15 mouse cellular contexts compared by ENCODE assay signal in genomic region chr6:113843248-113843647, GRCm38 (mm10).
DNase-seq lines count a peak whose midpoint lies in the region; ATAC-seq and TF ChIP-seq lines count a peak whose summit lies in the region.
"Had no signal": no experiment of that assay in that cellular context is flagged by ENCODE, and none has a peak within 500 bp of the region (broad histone marks: within the 10 kb centered on the region; RNA-seq: fewer than 3 reads in every experiment).

No protein-coding gene starts in this region.

- H3K9me3 ChIP-seq in hindbrain, embryonic 12.5 days (replicated peaks): no peaks in the 10 kb centered on the region
- no peaks in the 10 kb centered on the region for H3K9me3 ChIP-seq in hindbrain, embryonic 16.5 days (ENCODE audit: control insufficient read depth, low read length)
- H3K9me3 ChIP-seq in embryonic facial prominence, embryonic 11.5 days (replicated peaks; ENCODE audit: control insufficient read depth, low read length): no peaks in the 10 kb centered on the region
- H3K9me3 ChIP-seq in stomach, postnatal 0 days (ENCODE audit: control insufficient read depth, low read length): no peaks in the 10 kb centered on the region
- H3K9me3 ChIP-seq: heart, embryonic 15.5 days; limb, embryonic 13.5 days had no signal

- ATAC-seq in hindbrain, embryonic 12.5 days (ENCODE audit: low FRiP score): no peak
- ATAC-seq in hindbrain, embryonic 16.5 days: no peak
- ATAC-seq in embryonic facial prominence, embryonic 11.5 days (replicated peaks; ENCODE audit: insufficient number of reproducible peaks, low FRiP score, low TSS enrichment, low read depth): no peak
- ATAC-seq in stomach, postnatal 0 days (ENCODE audit: low FRiP score, low TSS enrichment): no peak
- no peak for ATAC-seq in cerebellum, adult (ENCODE audit: insufficient number of reproducible peaks, low FRiP score, low TSS enrichment)
- ATAC-seq: midbrain, embryonic 16.5 days had no signal

- WGBS in hindbrain, embryonic 12.5 days: 10% methylated on average over 3 of the region's 3 CpGs
- WGBS in hindbrain, embryonic 16.5 days: 13% methylated on average over 3 of the region's 3 CpGs
- 15% methylated on average over 3 of the region's 3 CpGs for WGBS in embryonic facial prominence, embryonic 11.5 days
- WGBS in stomach, postnatal 0 days: 22% methylated on average over 3 of the region's 3 CpGs

- H3K4me1 ChIP-seq in hindbrain, embryonic 12.5 days: peaks cover 7% of the 10 kb centered on the region; the same call in 1 of the 2 replicates
- no peaks in the 10 kb centered on the region for H3K4me1 ChIP-seq in hindbrain, embryonic 16.5 days (ENCODE audit: control insufficient read depth, insufficient read depth, low read depth, low read length)
- H3K4me1 ChIP-seq in embryonic facial prominence, embryonic 11.5 days (ENCODE audit: control insufficient read depth, insufficient read depth, low read length): no peaks in the 10 kb centered on the region
- no peaks in the 10 kb centered on the region for H3K4me1 ChIP-seq in stomach, postnatal 0 days (replicated peaks; ENCODE audit: control insufficient read depth, insufficient read depth)
- H3K4me1 ChIP-seq: heart, embryonic 15.5 days; limb, embryonic 13.5 days had no signal

- peak; percentile 6 for DNase-seq in ovary, postnatal 10 days (ENCODE audit: low spot score)
- no peak for DNase-seq in ovary, adult 18-20 months (ENCODE audit: low spot score)
- peak; percentile 70 for DNase-seq in embryonic facial prominence, embryonic 11.5 days (ENCODE audit: low spot score)
- peak; percentile 40 for DNase-seq in retina, embryonic 14.5 days (ENCODE audit: low spot score)
- no peak for DNase-seq in stomach, postnatal 0 days (ENCODE audit: low spot score)
- DNase-seq: cerebellum, postnatal 14 days; gastrocnemius, postnatal 10 days; lung, postnatal 10 days; thymus, postnatal 25 days had no signal

- H3K27ac ChIP-seq in hindbrain, embryonic 12.5 days: no peak overlapping the region
- H3K27ac ChIP-seq in hindbrain, embryonic 16.5 days (ENCODE audit: low read depth, low read length): no peak overlapping the region
- no peak overlapping the region for H3K27ac ChIP-seq in embryonic facial prominence, embryonic 11.5 days (replicated peaks; ENCODE audit: low read depth, low read length)
- no peak overlapping the region for H3K27ac ChIP-seq in stomach, postnatal 0 days (replicated peaks)
- H3K27ac ChIP-seq: heart, embryonic 15.5 days; limb, embryonic 13.5 days had no signal

- H3K9ac ChIP-seq in hindbrain, embryonic 12.5 days: peak overlapping the region; percentile 13; the same call in 1 of the 2 replicates
- H3K9ac ChIP-seq in hindbrain, embryonic 16.5 days (ENCODE audit: low read depth, low read length): no peak overlapping the region
- H3K9ac ChIP-seq in embryonic facial prominence, embryonic 11.5 days (replicated peaks; ENCODE audit: low read length): no peak overlapping the region
- H3K9ac ChIP-seq in stomach, postnatal 0 days (ENCODE audit: low read length): no peak overlapping the region
- H3K9ac ChIP-seq: heart, embryonic 15.5 days; limb, embryonic 13.5 days had no signal

- TF ChIP-seq CTCF in stomach, postnatal 0 days (IDR thresholded peaks at IDR 0.05; ENCODE audit: low read depth): no peak

- no peaks in the 10 kb centered on the region for H3K36me3 ChIP-seq in hindbrain, embryonic 12.5 days
- H3K36me3 ChIP-seq in hindbrain, embryonic 16.5 days (ENCODE audit: control insufficient read depth, insufficient read depth, low read length): peaks cover 11% of the 10 kb centered on the region
- no peaks in the 10 kb centered on the region for H3K36me3 ChIP-seq in embryonic facial prominence, embryonic 11.5 days (replicated peaks; ENCODE audit: control insufficient read depth, insufficient read depth, low read depth, low read length)
- H3K36me3 ChIP-seq in stomach, postnatal 0 days (ENCODE audit: control insufficient read depth, insufficient read depth, low read length): no peaks in the 10 kb centered on the region
- H3K36me3 ChIP-seq: heart, embryonic 15.5 days; limb, embryonic 13.5 days had no signal

- H3K4me2 ChIP-seq in hindbrain, embryonic 12.5 days (replicated peaks): no peak overlapping the region
- no peak overlapping the region for H3K4me2 ChIP-seq in hindbrain, embryonic 16.5 days (ENCODE audit: low read length)
- no peak overlapping the region for H3K4me2 ChIP-seq in embryonic facial prominence, embryonic 11.5 days (ENCODE audit: low read depth, low read length)
- no peak overlapping the region for H3K4me2 ChIP-seq in stomach, postnatal 0 days (replicated peaks; ENCODE audit: low read depth)
- H3K4me2 ChIP-seq: heart, embryonic 15.5 days; limb, embryonic 13.5 days had no signal

- no peak for TF ChIP-seq EP300 in stomach, postnatal 0 days (optimal IDR thresholded peaks at IDR 0.05)

- no peaks in the 10 kb centered on the region for H3K27me3 ChIP-seq in hindbrain, embryonic 12.5 days
- no peaks in the 10 kb centered on the region for H3K27me3 ChIP-seq in hindbrain, embryonic 16.5 days (replicated peaks; ENCODE audit: control insufficient read depth, insufficient read depth, low read length)
- H3K27me3 ChIP-seq in embryonic facial prominence, embryonic 11.5 days (ENCODE audit: control insufficient read depth, insufficient read depth, low read length): no peaks in the 10 kb centered on the region
- no peaks in the 10 kb centered on the region for H3K27me3 ChIP-seq in stomach, postnatal 0 days (ENCODE audit: control insufficient read depth, insufficient read depth, low read length)
- H3K27me3 ChIP-seq: limb, embryonic 13.5 days had no signal

- H3K4me3 ChIP-seq in hindbrain, embryonic 12.5 days: no peak overlapping the region
- H3K4me3 ChIP-seq in hindbrain, embryonic 16.5 days (ENCODE audit: low read length): no peak overlapping the region
- H3K4me3 ChIP-seq in embryonic facial prominence, embryonic 11.5 days (ENCODE audit: low read depth, low read length): no peak overlapping the region
- no peak overlapping the region for H3K4me3 ChIP-seq in stomach, postnatal 0 days (ENCODE audit: low read depth, low read length)
- H3K4me3 ChIP-seq: heart, embryonic 15.5 days; limb, embryonic 13.5 days had no signal

Comparison
In these comparisons a context has a peak if more than half of its experiments do, and no peak if none do; other contexts are left out.
1. DNase-seq: peak in ovary, postnatal 10 days (single experiment), embryonic facial prominence, embryonic 11.5 days (single experiment) and retina, embryonic 14.5 days (single experiment); none in ovary, adult 18-20 months (single experiment) and stomach, postnatal 0 days (single experiment).